Mouse (Mus musculus) neural tube, embryonic 15.5 days (tissue): ENCODE results near the gene Iffo2. TPM values are rescaled to one million over a fixed set of nuclear protein-coding genes. Genes with fewer than 3 reads are reported as not detected.

Experiments
- ATAC-seq: fragments of 200-750 bp; cut with Nextera tagmentation; 2 replicates; pipeline ENCODE4 v1.8.0; 2017; ENCODE audit warnings: mild to moderate bottlenecking, moderate TSS enrichment, moderate library complexity; ENCODE audit not compliant: low FRiP score
- H3K27ac ChIP-seq: fragments of 300-500 bp; sonication (generic); replicated peaks from 2 replicates; pipeline ENCODE4 v1.5.1; 2015; ENCODE audit warnings: mild to moderate bottlenecking, inconsistent platforms
- H3K27me3 ChIP-seq: fragments of 300-500 bp; sonication (generic); replicated peaks from 2 replicates; pipeline ENCODE4 v1.6.1; 2015; ENCODE audit warnings: inconsistent platforms
- H3K36me3 ChIP-seq: fragments of 300-500 bp; sonication (generic); 2 replicates; pipeline ENCODE4 v1.6.1; 2015; ENCODE audit warnings: inconsistent platforms
- H3K4me1 ChIP-seq: fragments of 300-500 bp; sonication (generic); 2 replicates; pipeline ENCODE4 v1.6.1; 2015; ENCODE audit warnings: inconsistent platforms
- H3K4me2 ChIP-seq: fragments of 300-500 bp; sonication (generic); 2 replicates; pipeline ENCODE4 v1.6.1; 2015; ENCODE audit warnings: inconsistent platforms, mild to moderate bottlenecking, moderate library complexity
- H3K4me3 ChIP-seq: fragments of 300-500 bp; sonication (generic); replicated peaks from 2 replicates; pipeline ENCODE4 v1.5.1; 2015; ENCODE audit warnings: mild to moderate bottlenecking, inconsistent platforms
- H3K9ac ChIP-seq: fragments of 300-500 bp; sonication (generic); replicated peaks from 2 replicates; pipeline ENCODE4 v1.6.1; 2015; ENCODE audit warnings: mild to moderate bottlenecking, inconsistent platforms
- H3K9me3 ChIP-seq: fragments of 300-500 bp; sonication (generic); replicated peaks from 2 replicates; pipeline ENCODE4 v1.6.1; 2016; ENCODE audit warnings: inconsistent platforms
- WGBS: fragments of 180-500 bp; shearing (Covaris S2); methylation state at CpG from one replicate; pipeline ENCODE4 v1.1.7; 2015; ENCODE audit warnings: mixed read lengths; 5-methylcytosine and 5-hydroxymethylcytosine counted together
- polyA plus RNA-seq: library from polyadenylated mRNA; unstranded; fragments of >200 nt; fragmentation: Nextera tagmentation; extraction: Ambion mirVana; gene quantifications from 2 replicates; pipeline ENCODE4 v1.2.1, GENCODE M21; 2015

Gene Iffo2
- polyA plus RNA-seq, 1 experiment from 2014 or later: 4.5 TPM

GRCm38 (mm10) chr4:139583629-139584245, 53.4 kb downstream of the Iffo2 start:
- no peak overlapping the region for H3K9ac ChIP-seq
- WGBS: 76% methylated on average over 11 of the region's 11 CpGs
- H3K27ac ChIP-seq: 0 out of 2 replicates have a peak overlapping the region, but pooled peaks have one; percentile 24
- H3K4me1 ChIP-seq: peaks cover 78% of the 10 kb centered on the region
- no peaks in the 10 kb centered on the region for H3K9me3 ChIP-seq
- H3K4me3 ChIP-seq: no peak overlapping the region
- ATAC-seq: no peak
- no peak overlapping the region for H3K4me2 ChIP-seq
- H3K36me3 ChIP-seq: no peaks in the 10 kb centered on the region
- no peaks in the 10 kb centered on the region for H3K27me3 ChIP-seq

GRCm38 (mm10) chr4:139584704-139585103, 54.4 kb downstream of the Iffo2 start:
- Histone ChIP-seq H3K9me3 (no peaks in the 10 kb centered on the region), H3K36me3 (no peaks in the 10 kb centered on the region), H3K4me1 (peaks cover 73% of the 10 kb centered on the region), H3K4me2 (no peak overlapping the region), H3K27me3 (no peaks in the 10 kb centered on the region), H3K4me3 (no peak overlapping the region), H3K27ac (peak overlapping the region; percentile 64), H3K9ac (no peak overlapping the region)
- 70% methylated on average over 11 of the region's 11 CpGs for WGBS
- ATAC-seq: no peak

GRCm38 (mm10) chr4:139585713-139586112, 55.4 kb downstream of the Iffo2 start:
- Histone ChIP-seq H3K9me3 (no peaks in the 10 kb centered on the region), H3K27me3 (no peaks in the 10 kb centered on the region), H3K4me3 (no peak overlapping the region), H3K4me2 (no peak overlapping the region), H3K36me3 (no peaks in the 10 kb centered on the region), H3K4me1 (peaks cover 73% of the 10 kb centered on the region), H3K27ac (no peak overlapping the region), H3K9ac (no peak overlapping the region)
- ATAC-seq: no peak
- 93% methylated on average over 7 of the region's 7 CpGs for WGBS

- H3K9ac ChIP-seq: no peak overlapping the region
- H3K4me1 ChIP-seq: peaks cover 61% of the 10 kb centered on the region
- H3K9me3 ChIP-seq: no peaks in the 10 kb centered on the region
- H3K4me2 ChIP-seq: no peak overlapping the region
- H3K27me3 ChIP-seq: no peaks in the 10 kb centered on the region
- H3K27ac ChIP-seq: 0 out of 2 replicates have a peak overlapping the region, but pooled peaks have one; percentile 10
- no peak for ATAC-seq
- H3K36me3 ChIP-seq: no peaks in the 10 kb centered on the region
- H3K4me3 ChIP-seq: no peak overlapping the region
- 77% methylated on average over 4 of the region's 4 CpGs for WGBS
Measured at GRCm38 (mm10) chr4:139587370-139587769, 57.0 kb downstream of the Iffo2 start.

GRCm38 (mm10) chr4:139587773-139588172, 57.4 kb downstream of the Iffo2 start:
- Histone ChIP-seq H3K9me3 (no peaks in the 10 kb centered on the region), H3K27ac (0 out of 2 replicates have a peak overlapping the region, but pooled peaks have one; percentile 10), H3K36me3 (no peaks in the 10 kb centered on the region), H3K4me1 (peaks cover 58% of the 10 kb centered on the region), H3K4me3 (no peak overlapping the region), H3K27me3 (no peaks in the 10 kb centered on the region), H3K4me2 (no peak overlapping the region), H3K9ac (no peak overlapping the region)
- 77% methylated on average over 4 of the region's 4 CpGs for WGBS
- ATAC-seq: no peak

GRCm38 (mm10) chr4:139589351-139590027, 59.1 kb downstream of the Iffo2 start:
- Histone ChIP-seq H3K27me3 (no peaks in the 10 kb centered on the region), H3K4me1 (peaks cover 46% of the 10 kb centered on the region), H3K4me2 (no peak overlapping the region), H3K9me3 (no peaks in the 10 kb centered on the region), H3K9ac (no peak overlapping the region), H3K4me3 (no peak overlapping the region), H3K36me3 (no peaks in the 10 kb centered on the region), H3K27ac (no peak overlapping the region)
- no peak for ATAC-seq
- WGBS: 43% methylated on average over 5 of the region's 5 CpGs

DNA sequence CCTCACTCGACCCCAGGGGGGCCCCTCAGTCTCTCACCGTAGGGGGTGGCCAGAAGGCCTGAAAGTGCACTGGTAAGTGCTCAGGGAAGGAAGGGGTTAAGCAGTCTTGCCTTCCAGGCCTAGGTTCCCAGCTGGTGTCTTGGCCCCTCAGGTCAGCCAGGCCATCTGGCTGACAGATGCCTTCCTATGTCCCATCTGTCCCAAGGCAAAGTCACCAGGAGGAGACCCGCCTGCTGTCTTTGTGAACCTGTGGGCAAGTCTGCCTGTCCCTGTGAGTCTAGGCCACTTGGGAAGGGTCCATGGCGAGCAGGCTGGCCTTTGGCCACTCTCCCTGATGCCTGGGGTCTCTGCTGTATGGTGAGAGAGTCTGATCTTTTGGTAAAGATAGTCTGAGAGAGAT, 60.1 kb downstream of the Iffo2 start:
- H3K4me2 ChIP-seq: no peak overlapping the region
- H3K4me3 ChIP-seq: no peak overlapping the region
- H3K36me3 ChIP-seq: no peaks in the 10 kb centered on the region
- no peak overlapping the region for H3K27ac ChIP-seq
- no peaks in the 10 kb centered on the region for H3K27me3 ChIP-seq
- H3K9ac ChIP-seq: no peak overlapping the region
- peaks cover 46% of the 10 kb centered on the region for H3K4me1 ChIP-seq
- no peak for ATAC-seq
- H3K9me3 ChIP-seq: no peaks in the 10 kb centered on the region
- WGBS: 44% methylated on average over 4 of the region's 4 CpGs

GRCm38 (mm10) chr4:139592895-139593294, 62.5 kb downstream of the Iffo2 start:
- H3K9ac ChIP-seq: no peak overlapping the region
- H3K4me3 ChIP-seq: no peak overlapping the region
- no peaks in the 10 kb centered on the region for H3K9me3 ChIP-seq
- H3K27ac ChIP-seq: no peak overlapping the region
- H3K36me3 ChIP-seq: no peaks in the 10 kb centered on the region
- ATAC-seq: no peak
- no peaks in the 10 kb centered on the region for H3K27me3 ChIP-seq
- peaks cover 55% of the 10 kb centered on the region for H3K4me1 ChIP-seq
- no peak overlapping the region for H3K4me2 ChIP-seq
- WGBS: 74% methylated on average over 7 of the region's 7 CpGs

DNA sequence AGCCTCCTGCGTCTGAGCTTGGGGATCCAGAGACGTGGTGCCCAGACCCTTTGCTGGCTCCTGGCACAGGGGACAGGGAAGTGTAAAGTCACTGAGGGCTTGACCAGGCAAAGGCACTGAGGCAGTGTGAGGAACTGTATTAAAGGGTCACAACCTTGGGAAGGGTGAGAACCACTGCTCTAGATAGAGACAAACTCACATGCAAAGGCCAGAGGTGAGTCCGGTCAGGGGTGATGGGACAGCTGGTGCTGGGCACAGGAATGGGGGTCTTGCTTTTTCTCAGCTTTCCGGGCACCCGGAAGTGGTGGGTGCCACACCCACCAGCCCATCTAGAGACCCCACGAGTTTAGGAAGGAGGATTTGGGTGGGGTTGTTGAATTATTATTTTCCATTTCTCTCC, 63.0 kb downstream of the Iffo2 start:
- Histone ChIP-seq H3K4me3 (no peak overlapping the region), H3K4me2 (no peak overlapping the region), H3K9me3 (no peaks in the 10 kb centered on the region), H3K27me3 (no peaks in the 10 kb centered on the region), H3K9ac (no peak overlapping the region), H3K4me1 (peaks cover 60% of the 10 kb centered on the region), H3K36me3 (no peaks in the 10 kb centered on the region), H3K27ac (no peak overlapping the region)
- no peak for ATAC-seq
- WGBS: 80% methylated on average over 6 of the region's 6 CpGs

- Histone ChIP-seq H3K9me3 (no peaks in the 10 kb centered on the region), H3K4me1 (peaks cover 67% of the 10 kb centered on the region), H3K27ac (no peak overlapping the region), H3K9ac (no peak overlapping the region), H3K27me3 (no peaks in the 10 kb centered on the region), H3K36me3 (no peaks in the 10 kb centered on the region), H3K4me2 (no peak overlapping the region), H3K4me3 (no peak overlapping the region)
- WGBS: 70% methylated on average over 3 of the region's 3 CpGs
- no peak for ATAC-seq
Measured at GRCm38 (mm10) chr4:139594062-139594461, 63.7 kb downstream of the Iffo2 start.

GRCm38 (mm10) chr4:139596715-139597114, 66.4 kb downstream of the Iffo2 start:
- H3K27ac ChIP-seq: peak overlapping the region; percentile 78
- peak overlapping the region; percentile 13; the same call in 1 of the 2 replicates for H3K4me2 ChIP-seq
- H3K4me3 ChIP-seq: no peak overlapping the region
- H3K9me3 ChIP-seq: no peaks in the 10 kb centered on the region
- 0 out of 2 replicates have a peak overlapping the region, but pooled peaks have one; percentile 15 for H3K9ac ChIP-seq
- H3K4me1 ChIP-seq: peaks cover 75% of the 10 kb centered on the region
- 14% methylated on average over 9 of the region's 9 CpGs for WGBS
- ATAC-seq: no peak
- no peaks in the 10 kb centered on the region for H3K27me3 ChIP-seq
- H3K36me3 ChIP-seq: no peaks in the 10 kb centered on the region
